Mouse (Mus musculus): ENCODE measurements around the gene Klf13. TPM values are rescaled to one million over a fixed set of nuclear protein-coding genes. Genes with fewer than 3 reads are reported as not detected.

The Klf13 gene
- polyA plus RNA-seq, 2 experiments: 3.4 to 15.8 TPM

GRCm38 (mm10) chr7:63922571-63922970 is 16.1 kb downstream of the Klf13 start:
- no peaks in the 10 kb centered on the region for H3K36me3 ChIP-seq (replicated peaks; ENCODE audit: control insufficient read depth, insufficient read depth, low read depth)
- H3K4me1 ChIP-seq (replicated peaks; ENCODE audit: control insufficient read depth in 2 of 2, insufficient read depth in 2 of 2, low read length in 1 of 2): peaks cover 36 to 45% of the 10 kb centered on the region in 2 experiments
- H3K27me3 ChIP-seq (ENCODE audit: control insufficient read depth, insufficient read depth, low read length): no peaks in the 10 kb centered on the region
- H3K4me3 ChIP-seq (ENCODE audit: insufficient read depth in 1 of 2, low read depth in 2 of 2, low read length in 2 of 2): no peak overlapping the region
- WGBS (ENCODE audit: insufficient replicate concordance): 18% methylated on average over 2 of the region's 2 CpGs
- no peak for DNase-seq (ENCODE audit: low read depth in 3 of 3, low spot score in 3 of 3)
- H3K9ac ChIP-seq (replicated peaks): no peak overlapping the region
- ATAC-seq (ENCODE audit: insufficient read depth): peak; percentile 37
- peak; percentile 72 for TF ChIP-seq EP300 (IDR thresholded peaks at IDR 0.05; ENCODE audit: low read depth)
- no peak for TF ChIP-seq CTCF (IDR thresholded peaks at IDR 0.05; ENCODE audit: low read depth)
- H3K27ac ChIP-seq: no peak overlapping the region
- H3K4me2 ChIP-seq (ENCODE audit: low read depth): no peak overlapping the region
- no peaks in the 10 kb centered on the region for H3K9me3 ChIP-seq (ENCODE audit: control insufficient read depth, low read length)

GRCm38 (mm10) chr7:63921909-63922562 is 16.7 kb downstream of the Klf13 start:
- DNase-seq (ENCODE audit: low read depth in 3 of 3, low spot score in 3 of 3) (no peak), ATAC-seq (ENCODE audit: insufficient read depth) (no peak)
- no peak for TF ChIP-seq EP300 (IDR thresholded peaks at IDR 0.05; ENCODE audit: low read depth)
- TF ChIP-seq CTCF (IDR thresholded peaks at IDR 0.05; ENCODE audit: low read depth): no peak
- Histone ChIP-seq H3K4me3 (ENCODE audit: insufficient read depth in 1 of 2, low read depth in 2 of 2, low read length in 2 of 2) (no peak overlapping the region), H3K27ac (no peak overlapping the region), H3K9me3 (ENCODE audit: control insufficient read depth, low read length) (no peaks in the 10 kb centered on the region), H3K27me3 (ENCODE audit: control insufficient read depth, insufficient read depth, low read length) (no peaks in the 10 kb centered on the region), H3K9ac (replicated peaks) (no peak overlapping the region), H3K4me2 (ENCODE audit: low read depth) (no peak overlapping the region), H3K4me1 (replicated peaks; ENCODE audit: control insufficient read depth in 2 of 2, insufficient read depth in 2 of 2, low read length in 1 of 2) (peaks cover 35 to 42% of the 10 kb centered on the region in 2 experiments), H3K36me3 (replicated peaks; ENCODE audit: control insufficient read depth, insufficient read depth, low read depth) (no peaks in the 10 kb centered on the region)
- 40% methylated on average over 8 of the region's 8 CpGs for WGBS (ENCODE audit: insufficient replicate concordance)

GRCm38 (mm10) chr7:63918771-63919768 is 19.6 kb downstream of the Klf13 start:
- no peak for DNase-seq (ENCODE audit: low read depth in 3 of 3, low spot score in 3 of 3)
- no peak for TF ChIP-seq CTCF (IDR thresholded peaks at IDR 0.05; ENCODE audit: low read depth)
- TF ChIP-seq EP300 (IDR thresholded peaks at IDR 0.05; ENCODE audit: low read depth): no peak
- WGBS (ENCODE audit: insufficient replicate concordance): 71% methylated on average over 12 of the region's 12 CpGs
- Histone ChIP-seq H3K9ac (replicated peaks) (no peak overlapping the region; the same call in 1 of the 2 replicates), H3K4me3 (ENCODE audit: insufficient read depth in 1 of 2, low read depth in 2 of 2, low read length in 2 of 2) (no peak overlapping the region), H3K36me3 (replicated peaks; ENCODE audit: control insufficient read depth, insufficient read depth, low read depth) (no peaks in the 10 kb centered on the region), H3K9me3 (ENCODE audit: control insufficient read depth, low read length) (no peaks in the 10 kb centered on the region), H3K27me3 (ENCODE audit: control insufficient read depth, insufficient read depth, low read length) (no peaks in the 10 kb centered on the region), H3K4me1 (replicated peaks; ENCODE audit: control insufficient read depth in 2 of 2, insufficient read depth in 2 of 2, low read length in 1 of 2) (peaks cover 19 to 30% of the 10 kb centered on the region in 2 experiments), H3K4me2 (ENCODE audit: low read depth) (no peak overlapping the region), H3K27ac (no peak overlapping the region)
- ATAC-seq (ENCODE audit: insufficient read depth): no peak

GRCm38 (mm10) chr7:63917693-63918092 is 21.0 kb downstream of the Klf13 start:
- 61% methylated on average over 6 of the region's 6 CpGs for WGBS (ENCODE audit: insufficient replicate concordance)
- H3K27ac ChIP-seq: no peak overlapping the region
- no peak for ATAC-seq (ENCODE audit: insufficient read depth)

More at GRCm38 (mm10) chr7:63917693-63918092, 21.0 kb downstream of the Klf13 start:
- H3K4me1 ChIP-seq (replicated peaks; ENCODE audit: control insufficient read depth in 2 of 2, insufficient read depth in 2 of 2, low read length in 1 of 2): peaks cover 13 to 37% of the 10 kb centered on the region in 2 experiments
- DNase-seq (ENCODE audit: low read depth in 3 of 3, low spot score in 3 of 3): no peak
- H3K9me3 ChIP-seq (ENCODE audit: control insufficient read depth, low read length): no peaks in the 10 kb centered on the region
- no peak overlapping the region for H3K4me3 ChIP-seq (ENCODE audit: insufficient read depth in 1 of 2, low read depth in 2 of 2, low read length in 2 of 2)
- no peaks in the 10 kb centered on the region for H3K27me3 ChIP-seq (ENCODE audit: control insufficient read depth, insufficient read depth, low read length)
- no peak overlapping the region for H3K9ac ChIP-seq (replicated peaks)
- TF ChIP-seq CTCF (IDR thresholded peaks at IDR 0.05; ENCODE audit: low read depth) (no peak), EP300 (IDR thresholded peaks at IDR 0.05; ENCODE audit: low read depth) (no peak)
- no peak overlapping the region for H3K4me2 ChIP-seq (ENCODE audit: low read depth)
- H3K36me3 ChIP-seq (replicated peaks; ENCODE audit: control insufficient read depth, insufficient read depth, low read depth): no peaks in the 10 kb centered on the region

All from liver, embryonic 14.5 days (tissue).